Mouse (Mus musculus) heart, postnatal 0 days (tissue): ENCODE data around the gene Nudt6.

ENCODE experiments used
- CTCF ChIP-seq: IDR thresholded peaks from 2 replicates; pipeline ENCODE4 v1.5.1; 2016; ENCODE audit warnings: antibody characterized with exemption, control low read depth, low read depth
- EP300 ChIP-seq: IDR thresholded peaks from 2 replicates; pipeline ENCODE4 v1.6.1; 2016; ENCODE audit warnings: antibody characterized with exemption, low read depth

- TF ChIP-seq CTCF (no peak), EP300 (no peak)
Observed at GRCm38 (mm10) chr3:37469353-37469752, 49.3 kb upstream of the Nudt6 start.
